Mouse (Mus musculus): ENCODE results near the gene Nova2. TPM values are rescaled to one million over a fixed set of nuclear protein-coding genes. Genes with fewer than 3 reads are reported as not detected.

Nova2 gene
- polyA plus RNA-seq, 1 experiment from 2014 or later = 1.1 TPM

Other genes starting within 250 kb of the Nova2 start
- gene Psg20, start 239.7 kb upstream of the Nova2 start, polyA plus RNA-seq (2016; fragmentation: Nextera tagmentation; extraction: Ambion mirVana) = not detected in 2 replicates
- not detected in 2 replicates for gene Psg22, start 207.8 kb upstream of the Nova2 start, polyA plus RNA-seq (2016; fragmentation: Nextera tagmentation; extraction: Ambion mirVana)
- not detected in 2 replicates for gene Psg19, start 127.4 kb upstream of the Nova2 start, polyA plus RNA-seq (2016; fragmentation: Nextera tagmentation; extraction: Ambion mirVana)
- not detected in 2 replicates for gene Psg17, start 104.3 kb upstream of the Nova2 start, polyA plus RNA-seq (2016; fragmentation: Nextera tagmentation; extraction: Ambion mirVana)
- 0.12 and 0.28 TPM in 2 replicates for gene Mill2, start 85.9 kb upstream of the Nova2 start, polyA plus RNA-seq (2016; fragmentation: Nextera tagmentation; extraction: Ambion mirVana)
- gene Pglyrp1, start 54.6 kb upstream of the Nova2 start, polyA plus RNA-seq (2016; fragmentation: Nextera tagmentation; extraction: Ambion mirVana) = 1.1 and 2.0 TPM in 2 replicates
- 39.7 and 41.0 TPM in 2 replicates for gene Ccdc61, start 15.5 kb upstream of the Nova2 start, polyA plus RNA-seq (2016; fragmentation: Nextera tagmentation; extraction: Ambion mirVana)
- not detected in 2 replicates for gene Nanos2, start 61.5 kb downstream of the Nova2 start, polyA plus RNA-seq (2016; fragmentation: Nextera tagmentation; extraction: Ambion mirVana)
- gene Mypop, start 65.4 kb downstream of the Nova2 start, polyA plus RNA-seq (2016; fragmentation: Nextera tagmentation; extraction: Ambion mirVana) = 7.7 and 9.8 TPM in 2 replicates
- 47.1 and 48.6 TPM in 2 replicates for gene Irf2bp1, start 78.2 kb downstream of the Nova2 start, polyA plus RNA-seq (2016; fragmentation: Nextera tagmentation; extraction: Ambion mirVana)
- gene Foxa3, start 97.7 kb downstream of the Nova2 start, polyA plus RNA-seq (2016; fragmentation: Nextera tagmentation; extraction: Ambion mirVana) = 0.13 and 0.18 TPM in 2 replicates
- 51.8 and 56.5 TPM in 2 replicates for gene Sympk, start 98.5 kb downstream of the Nova2 start, polyA plus RNA-seq (2016; fragmentation: Nextera tagmentation; extraction: Ambion mirVana)
- gene Rsph6a, start 128.8 kb downstream of the Nova2 start, polyA plus RNA-seq (2016; fragmentation: Nextera tagmentation; extraction: Ambion mirVana) = not detected in 2 replicates
- gene Dmwd, start 150.3 kb downstream of the Nova2 start, polyA plus RNA-seq (2016; fragmentation: Nextera tagmentation; extraction: Ambion mirVana) = 18.8 and 23.1 TPM in 2 replicates
- 17.5 and 19.1 TPM in 2 replicates for gene Dmpk, start 158.0 kb downstream of the Nova2 start, polyA plus RNA-seq (2016; fragmentation: Nextera tagmentation; extraction: Ambion mirVana)
- gene Six5, start 168.7 kb downstream of the Nova2 start, polyA plus RNA-seq (2016; fragmentation: Nextera tagmentation; extraction: Ambion mirVana) = 16.6 and 16.9 TPM in 2 replicates
- 3.6 and 3.8 TPM in 2 replicates for gene Gm4969, start 192.5 kb downstream of the Nova2 start, polyA plus RNA-seq (2016; fragmentation: Nextera tagmentation; extraction: Ambion mirVana)
- 19.8 and 21.6 TPM in 2 replicates for gene Fbxo46, start 194.0 kb downstream of the Nova2 start, polyA plus RNA-seq (2016; fragmentation: Nextera tagmentation; extraction: Ambion mirVana)
- gene Qpctl, start 223.4 kb downstream of the Nova2 start, polyA plus RNA-seq (2016; fragmentation: Nextera tagmentation; extraction: Ambion mirVana) = 16.7 and 17.4 TPM in 2 replicates
- gene Snrpd2, start 223.8 kb downstream of the Nova2 start, polyA plus RNA-seq (2016; fragmentation: Nextera tagmentation; extraction: Ambion mirVana) = 149 and 166 TPM in 2 replicates
- 0.54 and 0.84 TPM in 2 replicates for gene Gipr, start 240.2 kb downstream of the Nova2 start, polyA plus RNA-seq (2016; fragmentation: Nextera tagmentation; extraction: Ambion mirVana)